Mouse (Mus musculus): ENCODE data around the gene Cox17. TPM values are rescaled to one million over a fixed set of nuclear protein-coding genes. Genes with fewer than 3 reads are reported as not detected.

Gene Cox17
- polyA plus RNA-seq, 1 experiment from 2014 or later: 143 TPM

DNA sequence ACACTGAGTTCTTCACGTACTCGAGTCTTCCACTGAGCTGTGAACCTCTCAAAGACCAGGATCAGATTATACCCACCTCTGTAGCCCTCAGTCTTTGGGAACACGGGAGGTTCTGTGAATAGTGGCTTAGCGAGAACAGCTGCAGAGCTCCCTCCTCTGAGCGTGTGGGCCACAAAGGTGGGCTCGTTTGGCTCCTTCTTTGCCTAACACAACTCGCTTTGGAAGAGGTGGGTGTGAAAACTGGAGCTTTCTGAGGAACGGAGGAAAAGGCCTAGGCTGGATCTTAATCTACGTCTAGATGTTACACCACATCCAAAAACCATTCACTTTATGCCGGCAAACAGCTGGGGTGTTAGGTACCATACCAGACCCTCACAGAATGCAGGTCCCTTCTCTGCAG, 18.6 kb downstream of the Cox17 start:
- Histone ChIP-seq H3K4me3 (ENCODE audit: low read length) (no peak overlapping the region), H3K4me2 (ENCODE audit: low read depth, low read length) (no peak overlapping the region), H3K36me3 (ENCODE audit: control insufficient read depth, insufficient read depth, low read length) (no peaks in the 10 kb centered on the region), H3K4me1 (replicated peaks; ENCODE audit: control insufficient read depth, insufficient read depth, low read length) (peaks cover 10% of the 10 kb centered on the region; the same call in 1 of the 2 replicates), H3K27ac (ENCODE audit: low read length) (no peak overlapping the region), H3K9me3 (ENCODE audit: control insufficient read depth, low read length) (no peaks in the 10 kb centered on the region), H3K9ac (ENCODE audit: low read length) (no peak overlapping the region), H3K27me3 (ENCODE audit: control insufficient read depth, insufficient read depth, low read depth, low read length) (no peaks in the 10 kb centered on the region)
- 74% methylated on average over 10 of the region's 10 CpGs for WGBS
- no peak for ATAC-seq (ENCODE audit: low read depth)

- Histone ChIP-seq H3K4me2 (ENCODE audit: low read depth, low read length) (no peak overlapping the region), H3K36me3 (ENCODE audit: control insufficient read depth, insufficient read depth, low read length) (no peaks in the 10 kb centered on the region), H3K4me1 (replicated peaks; ENCODE audit: control insufficient read depth, insufficient read depth, low read length) (peaks cover 10% of the 10 kb centered on the region; the same call in 1 of the 2 replicates), H3K27ac (ENCODE audit: low read length) (no peak overlapping the region), H3K27me3 (ENCODE audit: control insufficient read depth, insufficient read depth, low read depth, low read length) (no peaks in the 10 kb centered on the region), H3K9ac (ENCODE audit: low read length) (no peak overlapping the region), H3K4me3 (ENCODE audit: low read length) (no peak overlapping the region), H3K9me3 (ENCODE audit: control insufficient read depth, low read length) (no peaks in the 10 kb centered on the region)
- WGBS: 81% methylated on average over 4 of the region's 4 CpGs
- no peak for ATAC-seq (ENCODE audit: low read depth)
Measured at GRCm38 (mm10) chr16:38366231-38366630, 19.4 kb downstream of the Cox17 start.

DNA sequence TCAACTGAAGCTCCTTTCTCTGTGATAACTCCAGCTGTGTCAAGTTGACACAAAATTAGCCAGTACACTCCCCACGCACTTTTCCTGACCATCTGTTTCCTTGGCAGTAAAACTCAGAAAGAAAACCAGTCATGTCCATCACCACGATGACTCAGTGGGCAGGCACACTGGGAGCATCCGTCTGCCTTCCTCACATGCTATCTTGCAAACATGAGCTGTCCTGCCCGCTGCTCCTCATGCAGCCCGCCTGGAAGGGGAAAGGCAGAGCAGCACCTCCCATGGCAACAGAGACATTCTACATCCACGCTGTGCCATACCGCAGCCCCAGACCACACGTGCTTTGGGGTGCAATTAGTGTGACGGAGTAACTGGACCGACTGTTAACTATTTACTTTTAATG, 21.5 kb downstream of the Cox17 start:
- no peaks in the 10 kb centered on the region for H3K27me3 ChIP-seq (ENCODE audit: control insufficient read depth, insufficient read depth, low read depth, low read length)
- H3K4me3 ChIP-seq (ENCODE audit: low read length): no peak overlapping the region
- H3K27ac ChIP-seq (ENCODE audit: low read length): no peak overlapping the region
- no peak for ATAC-seq (ENCODE audit: low read depth)
- WGBS: 59% methylated on average over 10 of the region's 10 CpGs
- H3K9ac ChIP-seq (ENCODE audit: low read length): no peak overlapping the region
- H3K4me1 ChIP-seq (replicated peaks; ENCODE audit: control insufficient read depth, insufficient read depth, low read length): no peaks in the 10 kb centered on the region
- no peak overlapping the region for H3K4me2 ChIP-seq (ENCODE audit: low read depth, low read length)
- no peaks in the 10 kb centered on the region for H3K36me3 ChIP-seq (ENCODE audit: control insufficient read depth, insufficient read depth, low read length)
- H3K9me3 ChIP-seq (ENCODE audit: control insufficient read depth, low read length): no peaks in the 10 kb centered on the region

- H3K9me3 ChIP-seq (ENCODE audit: control insufficient read depth, low read length): no peaks in the 10 kb centered on the region
- no peaks in the 10 kb centered on the region for H3K4me1 ChIP-seq (replicated peaks; ENCODE audit: control insufficient read depth, insufficient read depth, low read length)
- no peak overlapping the region for H3K9ac ChIP-seq (ENCODE audit: low read length)
- no peaks in the 10 kb centered on the region for H3K27me3 ChIP-seq (ENCODE audit: control insufficient read depth, insufficient read depth, low read depth, low read length)
- H3K36me3 ChIP-seq (ENCODE audit: control insufficient read depth, insufficient read depth, low read length): no peaks in the 10 kb centered on the region
- no peak overlapping the region for H3K4me2 ChIP-seq (ENCODE audit: low read depth, low read length)
- ATAC-seq (ENCODE audit: low read depth): no peak
- 73% methylated on average over 7 of the region's 7 CpGs for WGBS
- no peak overlapping the region for H3K27ac ChIP-seq (ENCODE audit: low read length)
- no peak overlapping the region for H3K4me3 ChIP-seq (ENCODE audit: low read length)
Measured at GRCm38 (mm10) chr16:38369000-38369399, 22.2 kb downstream of the Cox17 start.

GRCm38 (mm10) chr16:38369431-38369830, 22.6 kb downstream of the Cox17 start:
- H3K9me3 ChIP-seq (ENCODE audit: control insufficient read depth, low read length): no peaks in the 10 kb centered on the region
- H3K36me3 ChIP-seq (ENCODE audit: control insufficient read depth, insufficient read depth, low read length): no peaks in the 10 kb centered on the region
- no peaks in the 10 kb centered on the region for H3K27me3 ChIP-seq (ENCODE audit: control insufficient read depth, insufficient read depth, low read depth, low read length)
- ATAC-seq (ENCODE audit: low read depth): no peak
- H3K27ac ChIP-seq (ENCODE audit: low read length): no peak overlapping the region
- no peaks in the 10 kb centered on the region for H3K4me1 ChIP-seq (replicated peaks; ENCODE audit: control insufficient read depth, insufficient read depth, low read length)
- 81% methylated on average over 8 of the region's 8 CpGs for WGBS
- no peak overlapping the region for H3K4me2 ChIP-seq (ENCODE audit: low read depth, low read length)
- no peak overlapping the region for H3K9ac ChIP-seq (ENCODE audit: low read length)
- no peak overlapping the region for H3K4me3 ChIP-seq (ENCODE audit: low read length)

GRCm38 (mm10) chr16:38369992-38370484, 23.2 kb downstream of the Cox17 start:
- no peak overlapping the region for H3K27ac ChIP-seq (ENCODE audit: low read length)
- H3K9ac ChIP-seq (ENCODE audit: low read length): no peak overlapping the region
- no peak for ATAC-seq (ENCODE audit: low read depth)
- WGBS: 61% methylated on average over 4 of the region's 4 CpGs
- no peak overlapping the region for H3K4me2 ChIP-seq (ENCODE audit: low read depth, low read length)
- no peaks in the 10 kb centered on the region for H3K9me3 ChIP-seq (ENCODE audit: control insufficient read depth, low read length)
- no peak overlapping the region for H3K4me3 ChIP-seq (ENCODE audit: low read length)
- no peaks in the 10 kb centered on the region for H3K4me1 ChIP-seq (replicated peaks; ENCODE audit: control insufficient read depth, insufficient read depth, low read length)
- no peaks in the 10 kb centered on the region for H3K36me3 ChIP-seq (ENCODE audit: control insufficient read depth, insufficient read depth, low read length)
- no peaks in the 10 kb centered on the region for H3K27me3 ChIP-seq (ENCODE audit: control insufficient read depth, insufficient read depth, low read depth, low read length)

- Histone ChIP-seq H3K4me2 (ENCODE audit: low read depth, low read length) (no peak overlapping the region), H3K36me3 (ENCODE audit: control insufficient read depth, insufficient read depth, low read length) (no peaks in the 10 kb centered on the region), H3K9me3 (ENCODE audit: control insufficient read depth, low read length) (no peaks in the 10 kb centered on the region), H3K4me1 (replicated peaks; ENCODE audit: control insufficient read depth, insufficient read depth, low read length) (no peaks in the 10 kb centered on the region), H3K4me3 (ENCODE audit: low read length) (no peak overlapping the region), H3K27ac (ENCODE audit: low read length) (no peak overlapping the region), H3K9ac (ENCODE audit: low read length) (no peak overlapping the region), H3K27me3 (ENCODE audit: control insufficient read depth, insufficient read depth, low read depth, low read length) (no peaks in the 10 kb centered on the region)
- no peak for ATAC-seq (ENCODE audit: low read depth)
- WGBS: 67% methylated on average over 8 of the region's 8 CpGs
Measured at GRCm38 (mm10) chr16:38370633-38371374, 24.0 kb downstream of the Cox17 start.

DNA sequence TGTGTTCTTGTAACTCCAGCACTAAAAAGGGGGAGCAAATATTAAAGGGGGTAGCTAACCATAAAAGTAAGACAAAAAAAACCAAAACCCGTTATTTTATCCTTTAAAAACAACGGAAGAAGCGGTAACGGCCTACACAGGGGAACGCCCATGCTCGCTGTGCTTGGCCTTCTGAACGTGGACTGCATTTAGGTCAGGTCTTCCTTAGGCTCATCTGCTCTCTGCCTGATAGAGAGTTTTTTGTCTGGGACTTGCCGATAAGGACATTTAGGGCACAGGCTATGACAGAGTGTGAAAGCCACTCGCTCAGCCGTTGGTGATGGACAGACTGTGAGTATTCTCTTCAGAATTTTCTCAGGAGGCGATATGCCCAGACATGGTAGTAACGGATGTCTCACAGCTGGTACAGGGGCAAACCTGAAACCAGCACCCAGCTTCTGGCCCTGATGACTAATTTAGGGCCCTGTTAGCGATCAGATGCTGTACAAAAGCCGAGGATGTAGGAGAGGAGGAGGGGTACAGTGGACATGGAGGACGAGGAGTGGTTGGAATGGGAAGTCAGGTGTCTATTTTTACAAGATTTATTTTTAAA, 25.0 kb downstream of the Cox17 start:
- 84% methylated on average over 15 of the region's 15 CpGs for WGBS
- no peaks in the 10 kb centered on the region for H3K9me3 ChIP-seq (ENCODE audit: control insufficient read depth, low read length)
- H3K27me3 ChIP-seq (ENCODE audit: control insufficient read depth, insufficient read depth, low read depth, low read length): no peaks in the 10 kb centered on the region
- ATAC-seq (ENCODE audit: low read depth): no peak
- no peak overlapping the region for H3K4me2 ChIP-seq (ENCODE audit: low read depth, low read length)
- H3K36me3 ChIP-seq (ENCODE audit: control insufficient read depth, insufficient read depth, low read length): no peaks in the 10 kb centered on the region
- H3K9ac ChIP-seq (ENCODE audit: low read length): no peak overlapping the region
- no peak overlapping the region for H3K27ac ChIP-seq (ENCODE audit: low read length)
- H3K4me1 ChIP-seq (replicated peaks; ENCODE audit: control insufficient read depth, insufficient read depth, low read length): no peaks in the 10 kb centered on the region; the same call in 1 of the 2 replicates
- no peak overlapping the region for H3K4me3 ChIP-seq (ENCODE audit: low read length)

DNA sequence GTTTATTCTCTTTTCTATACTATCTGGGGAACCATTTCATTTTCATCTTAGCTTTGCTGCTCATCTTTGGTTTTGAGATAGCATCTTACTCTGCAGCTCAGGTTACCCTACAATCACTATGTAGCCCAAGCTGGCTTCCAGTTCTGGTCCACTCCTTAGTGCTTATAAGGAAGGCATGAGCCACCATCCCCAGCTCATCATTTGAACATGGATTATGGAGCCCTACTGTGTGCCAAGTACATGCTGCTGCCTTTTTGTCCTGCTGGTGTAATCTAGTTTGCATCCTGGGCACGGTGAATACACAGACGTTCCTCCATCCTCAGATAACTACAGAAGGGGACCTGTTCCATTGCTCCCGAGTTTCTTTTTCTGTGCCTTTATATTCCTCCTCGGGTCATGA, 26.1 kb downstream of the Cox17 start:
- no peaks in the 10 kb centered on the region for H3K27me3 ChIP-seq (ENCODE audit: control insufficient read depth, insufficient read depth, low read depth, low read length)
- no peak overlapping the region for H3K9ac ChIP-seq (ENCODE audit: low read length)
- no peaks in the 10 kb centered on the region for H3K36me3 ChIP-seq (ENCODE audit: control insufficient read depth, insufficient read depth, low read length)
- no peak overlapping the region for H3K4me3 ChIP-seq (ENCODE audit: low read length)
- no peak overlapping the region for H3K4me2 ChIP-seq (ENCODE audit: low read depth, low read length)
- WGBS: 86% methylated on average over 4 of the region's 4 CpGs
- H3K27ac ChIP-seq (ENCODE audit: low read length): no peak overlapping the region
- no peaks in the 10 kb centered on the region; the same call in 1 of the 2 replicates for H3K4me1 ChIP-seq (replicated peaks; ENCODE audit: control insufficient read depth, insufficient read depth, low read length)
- no peaks in the 10 kb centered on the region for H3K9me3 ChIP-seq (ENCODE audit: control insufficient read depth, low read length)
- no peak for ATAC-seq (ENCODE audit: low read depth)

Data from lung, embryonic 16.5 days (tissue).